Mouse (Mus musculus): Measurements from ENCODE around the gene Dcaf1.

Gene Dcaf1

GRCm38 (mm10) chr9:106821618-106822380, at the start of gene Dcaf1:
TSS of gene Dcaf1 (plus strand) at chr9:106821874.
- WGBS, result under 1% methylated on average over 70 of the region's 71 CpGs

GRCm38 (mm10) chr9:106776116-106776515, 45.6 kb upstream of the Dcaf1 start:
- WGBS, result 80% methylated on average over 1 of the region's 1 CpGs

- 84% methylated on average over 3 of the region's 3 CpGs for WGBS
Measured at GRCm38 (mm10) chr9:106777423-106777822, 44.3 kb upstream of the Dcaf1 start.

GRCm38 (mm10) chr9:106778319-106778718, 43.4 kb upstream of the Dcaf1 start:
- 78% methylated on average over 4 of the region's 4 CpGs for WGBS

DNA sequence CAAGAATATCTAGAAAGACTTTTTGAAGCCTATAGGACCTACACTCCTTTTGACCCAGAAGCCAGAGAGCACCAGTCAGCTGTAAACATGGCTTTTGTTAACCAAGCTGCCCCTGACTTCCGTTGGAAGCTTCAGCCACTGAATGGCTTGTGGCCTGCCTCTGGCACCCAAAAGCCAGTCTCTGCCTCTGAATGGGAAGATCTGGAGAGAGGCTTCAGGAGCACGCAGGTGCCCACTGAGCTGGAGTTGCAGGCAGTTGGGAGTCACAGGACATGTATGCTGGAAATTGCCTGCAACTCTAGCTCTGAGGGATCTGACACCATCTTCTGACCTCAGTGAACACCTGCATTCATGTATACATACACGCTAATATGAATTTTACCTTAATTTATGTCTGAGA, 41.6 kb upstream of the Dcaf1 start:
- 89% methylated on average over 3 of the region's 3 CpGs for WGBS

- WGBS, result 92% methylated on average over 2 of the region's 2 CpGs
Measured at GRCm38 (mm10) chr9:106783554-106783953, 38.1 kb upstream of the Dcaf1 start.

GRCm38 (mm10) chr9:106785206-106785605, 36.5 kb upstream of the Dcaf1 start:
- 85% methylated on average over 3 of the region's 3 CpGs for WGBS

- WGBS, result 6% methylated on average over 23 of the region's 23 CpGs
Measured at GRCm38 (mm10) chr9:106787979-106788811, 33.5 kb upstream of the Dcaf1 start.

GRCm38 (mm10) chr9:106788812-106789321, 32.8 kb upstream of the Dcaf1 start, which contains the start of gene Rad54l2:
TSS of gene Rad54l2 (minus strand) at chr9:106789194.
- WGBS, result under 1% methylated on average over 49 of the region's 49 CpGs

GRCm38 (mm10) chr9:106789363-106789762, 32.3 kb upstream of the Dcaf1 start:
- WGBS, result 10% methylated on average over 10 of the region's 10 CpGs

GRCm38 (mm10) chr9:106790831-106791230, 30.8 kb upstream of the Dcaf1 start:
- 72% methylated on average over 6 of the region's 6 CpGs for WGBS

DNA sequence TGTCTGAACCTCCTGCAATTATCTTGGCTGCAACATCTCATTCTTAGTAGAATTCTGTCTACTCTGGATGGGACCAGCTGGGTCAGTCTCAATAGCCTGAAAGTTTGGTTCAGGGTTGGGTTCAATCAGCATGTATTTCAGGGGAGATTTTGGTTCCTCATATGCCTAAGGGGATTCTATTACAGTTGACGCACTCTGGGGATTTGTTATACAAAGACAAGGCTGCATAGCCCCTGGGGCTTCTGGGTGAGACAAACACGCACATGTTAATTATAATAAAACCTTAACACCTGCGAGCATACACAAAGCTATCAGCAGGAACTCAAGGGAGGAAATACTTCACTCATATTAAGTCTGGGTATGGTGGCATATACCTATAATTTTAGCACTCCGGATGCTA, 15.2 kb upstream of the Dcaf1 start:
- 79% methylated on average over 4 of the region's 4 CpGs for WGBS

DNA sequence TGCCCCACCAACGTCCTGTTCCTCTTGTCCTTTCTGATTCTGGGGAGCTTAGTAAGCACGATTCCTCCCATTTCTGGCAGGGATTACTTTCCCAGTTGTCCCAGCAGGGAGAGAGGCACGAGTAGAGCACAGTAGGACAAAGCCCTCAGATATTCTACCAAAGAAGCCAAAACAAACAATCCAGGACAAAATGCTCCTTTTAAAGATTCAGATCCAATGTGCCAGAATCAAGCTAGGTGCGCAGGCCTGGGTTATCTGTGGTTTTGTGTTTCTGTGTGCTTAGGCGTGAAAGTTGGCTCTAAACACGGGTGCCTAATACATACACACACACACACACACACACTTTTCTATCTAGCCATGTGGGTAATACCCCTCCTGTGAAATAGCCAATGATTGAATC, 3.5 kb upstream of the Dcaf1 start:
- WGBS, result 79% methylated on average over 6 of the region's 6 CpGs

- 91% methylated on average over 1 of the region's 1 CpGs for whole genome bisulfite sequencing
Measured at GRCm38 (mm10) chr9:106819201-106819600, 2.5 kb upstream of the Dcaf1 start.

- 32% methylated on average over 15 of the region's 15 CpGs for WGBS
Measured at GRCm38 (mm10) chr9:106821050-106821617, 540 bp upstream of the Dcaf1 start.

DNA sequence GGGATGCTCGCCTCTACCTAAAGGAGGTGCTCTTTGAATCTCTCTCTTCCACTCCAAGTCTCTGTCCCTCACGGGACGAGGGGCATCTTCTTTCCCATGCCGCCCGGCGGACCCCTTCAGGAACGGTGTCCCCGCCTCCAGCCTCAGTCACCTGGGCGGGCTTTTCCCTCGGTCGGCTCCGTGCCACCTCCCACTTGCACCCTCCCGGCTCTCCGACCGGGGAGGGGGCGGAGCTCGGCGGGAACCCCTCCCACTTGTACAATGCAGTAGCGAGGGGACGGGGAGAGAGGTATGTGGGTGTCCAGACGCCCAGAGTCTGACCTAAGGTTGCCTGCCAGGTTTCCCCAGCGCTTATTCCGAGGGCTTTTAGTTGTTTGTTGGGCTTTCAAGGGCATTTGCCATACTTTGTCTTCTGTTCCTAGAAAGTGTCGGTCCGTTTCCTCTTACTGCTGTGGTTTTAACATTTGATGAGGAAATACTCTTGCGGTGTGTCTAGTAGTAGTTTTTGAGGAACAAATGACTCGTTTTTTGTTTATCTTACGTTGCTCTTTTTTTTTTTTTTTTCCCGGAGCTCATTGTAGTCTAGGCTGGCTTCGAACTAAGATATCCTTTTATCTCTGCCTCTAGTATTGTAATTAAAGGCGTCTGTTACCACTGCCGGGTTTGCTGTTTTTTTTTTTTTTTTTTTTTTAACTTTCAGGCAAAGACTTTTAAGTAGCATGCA, 869 bp downstream of the Dcaf1 start:
- WGBS, result 0% methylated on average over 32 of the region's 32 CpGs

- 96% methylated on average over 1 of the region's 1 CpGs for WGBS
Measured at GRCm38 (mm10) chr9:106840569-106840968, 18.9 kb downstream of the Dcaf1 start.

- 88% methylated on average over 6 of the region's 6 CpGs for WGBS
Measured at GRCm38 (mm10) chr9:106842800-106843199, 21.1 kb downstream of the Dcaf1 start.

GRCm38 (mm10) chr9:106856664-106857063, 35.0 kb downstream of the Dcaf1 start:
- WGBS, result 80% methylated on average over 3 of the region's 3 CpGs

DNA sequence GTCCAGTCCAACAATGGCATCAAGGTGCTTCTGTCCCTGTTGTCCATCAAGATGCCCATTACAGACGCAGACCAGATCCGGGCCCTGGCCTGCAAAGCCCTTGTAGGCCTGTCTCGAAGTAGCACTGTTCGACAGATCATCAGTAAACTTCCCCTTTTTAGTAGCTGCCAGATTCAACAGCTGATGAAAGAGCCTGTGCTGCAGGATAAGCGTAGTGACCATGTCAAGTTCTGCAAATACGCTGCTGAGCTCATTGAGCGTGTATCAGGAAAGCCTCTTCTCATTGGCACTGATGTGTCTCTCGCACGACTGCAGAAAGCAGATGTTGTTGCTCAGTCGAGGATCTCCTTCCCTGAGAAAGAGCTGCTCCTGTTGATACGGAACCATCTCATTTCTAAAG, 36.4 kb downstream of the Dcaf1 start:
- WGBS, result 89% methylated on average over 11 of the region's 11 CpGs

DNA sequence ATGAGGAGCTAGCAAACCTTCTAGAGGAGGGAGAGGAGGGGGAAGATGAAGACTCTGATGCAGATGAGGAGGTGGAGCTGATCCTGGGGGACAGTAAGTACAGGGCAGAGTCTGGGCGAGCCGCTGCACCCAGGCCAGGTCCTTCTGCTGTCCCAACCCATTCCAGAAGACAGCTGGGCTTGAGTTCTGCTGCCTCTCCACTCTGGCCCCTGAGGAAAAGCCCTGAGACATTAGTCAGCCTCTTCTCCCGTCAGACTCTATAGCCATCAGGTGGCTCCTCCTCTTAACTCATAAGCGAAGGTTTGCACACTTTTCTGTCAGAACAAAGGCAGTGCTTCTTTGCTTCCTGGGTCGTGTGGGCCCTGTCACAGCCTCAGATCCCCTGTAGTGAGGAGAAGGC, 52.5 kb downstream of the Dcaf1 start:
- 80% methylated on average over 5 of the region's 5 CpGs for WGBS

DNA sequence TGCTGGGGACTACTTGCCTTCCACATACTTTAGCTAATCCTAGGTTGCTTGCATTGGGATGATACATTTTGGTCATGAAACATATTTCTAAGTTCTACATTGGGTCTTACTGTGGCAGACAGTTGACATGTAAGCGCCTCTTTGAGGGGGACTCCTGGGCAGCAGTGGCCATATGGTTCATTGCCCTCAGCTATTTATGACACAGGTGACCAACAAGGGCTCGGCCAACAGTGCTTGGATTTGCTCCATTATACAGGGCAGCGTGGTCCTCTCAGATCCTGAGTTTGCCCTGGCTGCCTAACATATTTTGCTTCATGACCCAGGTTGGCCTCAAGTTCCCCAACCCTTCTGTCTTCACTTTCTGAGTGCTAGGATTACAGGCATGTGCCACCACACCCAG, 55.0 kb downstream of the Dcaf1 start:
- 92% methylated on average over 3 of the region's 3 CpGs for WGBS
